Mouse (Mus musculus) CH12.LX (cell line): ENCODE results near the gene Wbp1l. TPM values are rescaled to one million over a fixed set of nuclear protein-coding genes. Genes with fewer than 3 reads are reported as not detected.

Source experiments
- DNase-seq: peaks from one replicate; pipeline ENCODE4 v3.0.0-alpha.2; 2013; ENCODE audit errors: extremely low read depth
- H3K27ac ChIP-seq: 2 replicates; pipeline ENCODE4 v1.5.1; 2012; ENCODE audit warnings: low read depth, mild to moderate bottlenecking, control low read depth, moderate library complexity; ENCODE audit not compliant: insufficient read depth
- H3K27me3 ChIP-seq: replicated peaks from 2 replicates; pipeline ENCODE3; 2012; ENCODE audit warnings: inconsistent platforms
- H3K36me3 ChIP-seq, 2 experiments: replicated peaks in 1 of 2; 2 replicates each; pipeline versions ENCODE3 to v1.6.1; 2012; ENCODE audit warnings: inconsistent platforms in 1 of 2, low read length in 1 of 2, mild to moderate bottlenecking in 1 of 2, mixed read lengths in 1 of 2, moderate library complexity in 1 of 2; ENCODE audit not compliant: control insufficient read depth in 1 of 2, insufficient read depth in 1 of 2
- H3K4me1 ChIP-seq, 2 experiments: 2 replicates each; pipeline ENCODE4 v1.6.1; 2012; ENCODE audit warnings: inconsistent platforms in 1 of 2, moderate library complexity in 1 of 2; ENCODE audit not compliant: insufficient read depth in 2 of 2, control insufficient read depth in 1 of 2
- H3K4me2 ChIP-seq: 2 replicates; pipeline ENCODE4 v1.6.1; 2012; ENCODE audit warnings: low read depth, mild to moderate bottlenecking, control low read depth; ENCODE audit not compliant: poor library complexity, insufficient read depth, severe bottlenecking
- H3K4me3 ChIP-seq, 3 experiments: fragments of 150-350 bp in 1 of 3; sonication (generic) in 1 of 3; replicated peaks in 1 of 3; 2 replicates each; pipeline versions ENCODE3 to v1.5.1; 2011 to 2012; ENCODE audit warnings: low read depth in 2 of 3, low read length in 2 of 3, mild to moderate bottlenecking in 2 of 3, moderate library complexity in 2 of 3, control low read depth in 1 of 3, improper control_type of control experiment in 1 of 3, inconsistent platforms in 1 of 3, mixed read lengths in 1 of 3; ENCODE audit not compliant: poor library complexity in 1 of 3
- H3K79me2 ChIP-seq: replicated peaks from 2 replicates; pipeline ENCODE4 v1.6.1; 2012; ENCODE audit warnings: mild to moderate bottlenecking, moderate library complexity; ENCODE audit not compliant: control insufficient read depth, poor library complexity, insufficient read depth, severe bottlenecking; ENCODE audit errors: extremely low read depth
- H3K9ac ChIP-seq: 2 replicates; pipeline ENCODE4 v1.6.1; 2012; ENCODE audit warnings: low read depth, mild to moderate bottlenecking, control low read depth, moderate library complexity; ENCODE audit not compliant: insufficient read depth
- H3K9me3 ChIP-seq: replicated peaks from 2 replicates; pipeline ENCODE3; 2012; ENCODE audit warnings: low read length, inconsistent platforms, mixed read lengths
- CHD1 ChIP-seq: IDR thresholded peaks from 2 replicates; pipeline ENCODE4 v1.6.1; 2012; ENCODE audit warnings: low read depth, low read length, improper control_type of control experiment, inconsistent platforms
- CHD2 ChIP-seq: IDR thresholded peaks from 2 replicates; pipeline ENCODE4 v1.6.1; 2011; ENCODE audit warnings: low read length, improper control_type of control experiment
- CTCF ChIP-seq, 2 experiments: IDR thresholded peaks in 1 of 2; conservative IDR thresholded peaks in 1 of 2; 2 replicates each; pipeline ENCODE4 v1.5.1; 2011 to 2012; ENCODE audit warnings: low read depth in 2 of 2, low read length in 2 of 2, improper control_type of control experiment in 1 of 2, inconsistent platforms in 1 of 2, mild to moderate bottlenecking in 1 of 2, moderate library complexity in 1 of 2
- ELF1 ChIP-seq: IDR thresholded peaks from 2 replicates; pipeline ENCODE4 v1.6.1; 2014; ENCODE audit warnings: low read depth, mild to moderate bottlenecking, inconsistent platforms, low read length, improper control_type of control experiment
- ETS1 ChIP-seq: conservative IDR thresholded peaks from 2 replicates; pipeline ENCODE4 v1.6.1; 2012; ENCODE audit warnings: low read depth, mild to moderate bottlenecking, inconsistent platforms, low read length, improper control_type of control experiment, moderate library complexity
- GABPA ChIP-seq: IDR thresholded peaks from 2 replicates; pipeline ENCODE4 v1.6.1; 2012; ENCODE audit warnings: low read depth, low read length, improper control_type of control experiment, inconsistent platforms; ENCODE audit not compliant: insufficient replicate concordance
- HCFC1 ChIP-seq: IDR thresholded peaks from 2 replicates; pipeline ENCODE4 v1.6.1; 2012; ENCODE audit warnings: low read depth, mild to moderate bottlenecking, inconsistent platforms, low read length, improper control_type of control experiment
- JUN ChIP-seq: IDR thresholded peaks from 2 replicates; pipeline ENCODE4 v1.6.1; 2011; ENCODE audit warnings: low read depth, mild to moderate bottlenecking, low read length, improper control_type of control experiment, moderate library complexity; ENCODE audit not compliant: insufficient read depth
- JUND ChIP-seq: conservative IDR thresholded peaks from 2 replicates; pipeline ENCODE4 v1.6.1; 2011; ENCODE audit warnings: low read depth, low read length, improper control_type of control experiment
- MEF2A ChIP-seq: IDR thresholded peaks from 2 replicates; pipeline ENCODE4 v1.6.1; 2014; ENCODE audit warnings: low read depth, mild to moderate bottlenecking, inconsistent platforms, low read length, improper control_type of control experiment, borderline replicate concordance
- MYC ChIP-seq: IDR thresholded peaks from 2 replicates; pipeline ENCODE4 v1.6.1; 2011; ENCODE audit warnings: low read depth, mild to moderate bottlenecking, improper control_type of control experiment, low read length
- NELFE ChIP-seq: IDR thresholded peaks from 2 replicates; pipeline ENCODE4 v1.6.1; 2011; ENCODE audit warnings: low read depth, low read length, improper control_type of control experiment
- NRF1 ChIP-seq: IDR thresholded peaks from 2 replicates; pipeline ENCODE4 v1.6.1; 2014; ENCODE audit warnings: low read depth, mild to moderate bottlenecking, inconsistent platforms, low read length, improper control_type of control experiment, moderate library complexity
- PAX5 ChIP-seq: IDR thresholded peaks from 2 replicates; pipeline ENCODE4 v1.6.1; 2012; ENCODE audit warnings: low read length, inconsistent platforms, mixed read lengths
- POLR2A ChIP-seq: IDR thresholded peaks from 2 replicates; pipeline ENCODE4 v1.6.1; 2011; ENCODE audit warnings: low read depth, mild to moderate bottlenecking, improper control_type of control experiment, low read length
- SMC3 ChIP-seq: IDR thresholded peaks from 2 replicates; pipeline ENCODE4 v1.6.1; 2011; ENCODE audit warnings: low read depth, low read length, improper control_type of control experiment
- TBP ChIP-seq: conservative IDR thresholded peaks from 2 replicates; pipeline ENCODE4 v1.6.1; 2011; ENCODE audit warnings: low read depth, low read length, improper control_type of control experiment
- UBTF ChIP-seq: IDR thresholded peaks from 2 replicates; pipeline ENCODE4 v1.6.1; 2012; ENCODE audit warnings: low read depth, mild to moderate bottlenecking, inconsistent platforms, low read length, improper control_type of control experiment, moderate library complexity
- USF1 ChIP-seq: IDR thresholded peaks from 2 replicates; pipeline ENCODE4 v1.6.1; 2014; ENCODE audit warnings: low read depth, mild to moderate bottlenecking, inconsistent platforms, low read length, improper control_type of control experiment
- USF2 ChIP-seq: conservative IDR thresholded peaks from 2 replicates; pipeline ENCODE4 v1.6.1; 2011; ENCODE audit warnings: low read depth, low read length, improper control_type of control experiment
- ZC3H11A ChIP-seq: IDR thresholded peaks from 2 replicates; pipeline ENCODE4 v1.6.1; 2012; ENCODE audit warnings: low read depth, mild to moderate bottlenecking, inconsistent platforms, low read length, improper control_type of control experiment
- ZKSCAN1 ChIP-seq: IDR thresholded peaks from 2 replicates; pipeline ENCODE4 v1.6.1; 2012; ENCODE audit warnings: low read depth, inconsistent platforms, low read length, improper control_type of control experiment, borderline replicate concordance
- dilution Hi-C: fragments of 300-500 bp; cut with MboI; formaldehyde crosslinking; loops from 2 replicates; pipeline ENCODE4 v1.14.3; 2020; ENCODE audit warnings: low sequenced_read_pairs; ENCODE audit not compliant: extremely low pct_unique_long_range_greater_than_20kb, extremely low pct_ligation_motif_present
- in situ Hi-C: fragments of 300-500 bp; cut with MboI; formaldehyde crosslinking; loops from 3 replicates; pipeline ENCODE4 v1.14.3; 2019; ENCODE audit warnings: low sequenced_read_pairs, low pct_ligation_motif_present, low pct_unique_long_range_greater_than_20kb, mixed read lengths
- polyA plus RNA-seq: library from polyadenylated mRNA; unstranded; fragments of >175 nt; gene quantifications from 2 replicates; pipeline ENCODE4 v1.2.1, GENCODE M21; 2012; ENCODE audit warnings: low read depth; ENCODE audit not compliant: insufficient read length
- total RNA-seq, 2 experiments: library from RNA; depleted of rRNA; stranded (reverse); fragments of 300-350 nt in 1 of 2; fragments of >200 nt in 1 of 2; gene quantifications; 2 replicates each; pipeline ENCODE4 v1.2.3; 2012 to 2014

Gene Wbp1l
- total and polyA plus RNA-seq, 3 experiments = 11.6 to 23.5 (median 17.4) TPM

GRCm38 (mm10) chr19:46591575-46591974, 7.3 kb upstream of the Wbp1l start:
- Histone ChIP-seq H3K4me1 (no peaks in the 10 kb centered on the region), H3K79me2 (no peaks in the 10 kb centered on the region), H3K27ac (no peak overlapping the region), H3K9ac (no peak overlapping the region), H3K4me3 (no peak overlapping the region), H3K4me2 (no peak overlapping the region), H3K9me3 (no peaks in the 10 kb centered on the region), H3K27me3 (no peaks in the 10 kb centered on the region), H3K36me3 (peaks cover 0 to 84% of the 10 kb centered on the region in 2 experiments)
- no peak for DNase-seq
- TF ChIP-seq USF2 = no peak
- TF ChIP-seq JUN = no peak
- no peak for TF ChIP-seq MEF2A
- no peak for TF ChIP-seq PAX5
- TF ChIP-seq POLR2A = no peak
- TF ChIP-seq CHD2 = no peak
- TF ChIP-seq NELFE = no peak
- in situ Hi-C loops = no loop called here
- dilution Hi-C loops = no loop called here

- Histone ChIP-seq H3K27me3 (no peaks in the 10 kb centered on the region), H3K4me1 (peaks cover 0 to under 1% of the 10 kb centered on the region in 2 experiments; a peak in 1 of 4 replicates), H3K4me2 (no peak overlapping the region), H3K9ac (no peak overlapping the region), H3K4me3 (no peak overlapping the region), H3K27ac (no peak overlapping the region), H3K79me2 (no peaks in the 10 kb centered on the region), H3K36me3 (peaks cover 0 to 86% of the 10 kb centered on the region in 2 experiments), H3K9me3 (no peaks in the 10 kb centered on the region)
- TF ChIP-seq TBP (no peak), CTCF (conservative IDR thresholded peaks at IDR 0.05 in 1 of 2, IDR thresholded peaks at IDR 0.05 in 1 of 2; ENCODE audit: low read depth in 2 of 2, low read length in 2 of 2) (peak; percentile 17 to 54; a peak in 2 of 4 replicates), SMC3 (peak; percentile 27; the same call in 1 of the 2 replicates), ZKSCAN1 (no peak), ETS1 (no peak), PAX5 (no peak), MYC (peak; percentile 48; the same call in 1 of the 2 replicates)
- in situ Hi-C loops = no loop called here
- DNase-seq = no peak
- dilution Hi-C loops = no loop called here
Observed at GRCm38 (mm10) chr19:46592751-46593439, 6.0 kb upstream of the Wbp1l start.

GRCm38 (mm10) chr19:46598187-46598586, 697 bp upstream of the Wbp1l start:
- Histone ChIP-seq H3K4me1 (peaks cover 9 to 34% of the 10 kb centered on the region in 2 experiments; a peak in 3 of 4 replicates), H3K4me3 (peak overlapping the region in 1 of 3 experiments; percentile 14), H3K36me3 (peaks cover 0 to 56% of the 10 kb centered on the region in 2 experiments), H3K9ac (no peak overlapping the region), H3K27me3 (no peaks in the 10 kb centered on the region), H3K79me2 (peaks cover 41% of the 10 kb centered on the region), H3K4me2 (no peak overlapping the region), H3K27ac (no peak overlapping the region), H3K9me3 (no peaks in the 10 kb centered on the region)
- DNase-seq = no peak
- TF ChIP-seq USF1 = no peak
- no peak for TF ChIP-seq NRF1
- no peak for TF ChIP-seq ZC3H11A
- TF ChIP-seq JUND = no peak
- no peak for TF ChIP-seq USF2
- TF ChIP-seq HCFC1 = no peak
- TF ChIP-seq JUN = no peak
- no peak for TF ChIP-seq GABPA
- TF ChIP-seq UBTF = no peak
- TF ChIP-seq CHD1 = no peak
- no peak for TF ChIP-seq TBP
- no peak for TF ChIP-seq NELFE
- no peak for TF ChIP-seq ELF1
- in situ Hi-C loops = no loop called here
- dilution Hi-C loops = no loop called here
